Mouse (Mus musculus): ENCODE measurements around the gene Pum1. TPM values are rescaled to one million over a fixed set of nuclear protein-coding genes. Genes with fewer than 3 reads are reported as not detected.
A peak's percentile ranks its signal among the peaks of the same experiment; 100 is the strongest.
"Not testable (repeated sequence)": the region's sequence is repeated elsewhere in the genome, so short reads cannot be mapped to it uniquely, and the experiment has no call there.

Gene Pum1
- polyA plus RNA-seq, 1 experiment from 2014 or later, result 71.0 TPM

DNA sequence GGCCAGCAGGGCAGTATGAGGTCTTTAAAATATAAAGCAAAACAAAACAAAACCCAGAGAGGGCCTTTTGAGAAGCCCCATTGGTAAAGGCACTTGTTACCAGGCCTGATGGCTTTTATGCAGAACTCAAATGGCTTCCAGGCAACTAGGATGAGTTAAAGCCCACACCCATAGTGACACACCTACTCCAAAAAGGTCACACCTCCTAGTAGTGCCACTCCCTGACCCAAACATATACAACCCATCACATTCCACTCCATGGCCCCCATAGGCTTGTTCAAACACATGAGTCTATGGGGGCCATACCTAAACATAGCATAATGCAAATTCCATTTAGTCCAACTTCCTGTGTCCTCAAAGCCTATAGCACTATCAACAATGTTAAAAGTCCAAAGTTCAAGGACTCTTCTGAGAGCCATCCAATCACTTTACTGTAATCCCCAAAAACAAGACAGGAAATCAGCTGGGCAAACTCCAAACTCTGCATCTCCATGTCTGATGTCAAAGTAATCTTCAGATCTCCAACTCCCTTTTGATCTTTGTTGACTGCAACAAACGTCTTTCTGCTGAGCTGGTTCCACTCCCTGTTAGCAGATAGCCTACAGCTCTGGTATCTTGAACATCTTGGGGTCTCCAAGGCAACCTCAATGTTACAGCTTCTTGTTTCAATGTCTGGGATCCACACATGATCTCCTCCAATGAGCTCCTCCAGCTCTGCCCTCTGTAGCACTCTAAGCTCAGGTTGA, 5.1 kb upstream of the Pum1 start:
- Histone ChIP-seq H3K9ac (no peak overlapping the region), H3K36me3 (no peaks in the 10 kb centered on the region), H3K9me3 (no peaks in the 10 kb centered on the region), H3K4me2 (replicated peaks) (no peak overlapping the region), H3K4me3 (replicated peaks) (no peak overlapping the region), H3K4me1 (replicated peaks) (no peaks in the 10 kb centered on the region), H3K27ac (no peak overlapping the region), H3K27me3 (replicated peaks) (no peaks in the 10 kb centered on the region)
- WGBS, result 22% methylated on average over 1 of the region's 1 CpGs
- ATAC-seq, result no peak

DNA sequence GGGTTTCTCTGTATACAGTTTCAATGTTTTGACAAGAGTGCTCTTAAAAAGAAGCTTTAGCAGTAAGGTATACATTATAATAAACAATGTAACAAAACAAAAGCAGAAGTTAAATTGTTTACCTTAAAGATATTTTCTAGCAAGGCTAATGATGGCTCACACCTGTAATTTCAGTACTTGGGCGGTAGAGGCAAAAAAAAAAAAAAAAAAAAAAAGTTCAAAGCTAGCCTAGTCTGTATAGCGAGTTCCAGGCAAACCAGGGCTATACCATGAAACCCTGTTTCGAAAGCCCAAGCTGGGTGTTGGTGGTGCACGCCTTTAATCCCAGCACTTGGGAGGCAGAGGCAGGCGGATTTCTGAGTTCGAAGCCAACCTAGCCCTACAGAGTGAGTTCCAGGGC, 3.7 kb upstream of the Pum1 start:
- 82% methylated on average over 6 of the region's 6 CpGs for WGBS
- H3K9ac ChIP-seq, result no peak overlapping the region

GRCm38 (mm10) chr4:130660106-130660505, 3.0 kb upstream of the Pum1 start:
- no peak overlapping the region for H3K9ac ChIP-seq
- no peak overlapping the region for H3K27ac ChIP-seq
- no peak for ATAC-seq
- no peak overlapping the region for H3K4me2 ChIP-seq (replicated peaks)
- no peaks in the 10 kb centered on the region for H3K36me3 ChIP-seq
- H3K4me1 ChIP-seq (replicated peaks), result no peaks in the 10 kb centered on the region
- H3K4me3 ChIP-seq (replicated peaks), result no peak overlapping the region
- no peaks in the 10 kb centered on the region for H3K9me3 ChIP-seq
- WGBS, result 85% methylated on average over 2 of the region's 2 CpGs
- no peaks in the 10 kb centered on the region for H3K27me3 ChIP-seq (replicated peaks)

More for the DNA sequence above, 3.7 kb upstream of the Pum1 start:
- no peak overlapping the region for H3K4me2 ChIP-seq (replicated peaks)
- H3K9me3 ChIP-seq, result no peaks in the 10 kb centered on the region
- no peak for ATAC-seq
- H3K4me1 ChIP-seq (replicated peaks), result no peaks in the 10 kb centered on the region
- H3K36me3 ChIP-seq, result no peaks in the 10 kb centered on the region
- H3K27ac ChIP-seq, result no peak overlapping the region
- no peak overlapping the region for H3K4me3 ChIP-seq (replicated peaks)
- no peaks in the 10 kb centered on the region for H3K27me3 ChIP-seq (replicated peaks)

DNA sequence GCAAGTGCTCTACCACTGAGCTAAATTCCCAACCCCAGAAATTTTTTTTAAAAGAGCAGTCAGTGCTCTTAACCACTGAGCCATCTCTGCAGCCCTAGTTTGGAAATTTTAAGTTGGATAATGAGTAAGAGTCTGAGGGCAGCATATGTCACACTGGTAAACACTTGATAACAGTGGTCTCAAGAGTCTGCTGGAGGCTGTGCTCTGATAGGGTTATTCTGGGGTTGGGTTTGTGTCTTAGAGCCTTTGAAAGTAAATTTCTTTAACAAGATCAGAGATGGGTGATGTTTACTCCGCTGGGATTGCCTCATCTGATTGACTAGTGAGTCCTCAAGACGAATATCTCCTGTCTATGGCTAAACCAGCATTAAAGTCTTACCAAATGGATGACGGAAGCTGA, 2.0 kb upstream of the Pum1 start:
- Histone ChIP-seq H3K27ac (no peak overlapping the region), H3K27me3 (replicated peaks) (no peaks in the 10 kb centered on the region)
- 86% methylated on average over 3 of the region's 3 CpGs for WGBS

DNA sequence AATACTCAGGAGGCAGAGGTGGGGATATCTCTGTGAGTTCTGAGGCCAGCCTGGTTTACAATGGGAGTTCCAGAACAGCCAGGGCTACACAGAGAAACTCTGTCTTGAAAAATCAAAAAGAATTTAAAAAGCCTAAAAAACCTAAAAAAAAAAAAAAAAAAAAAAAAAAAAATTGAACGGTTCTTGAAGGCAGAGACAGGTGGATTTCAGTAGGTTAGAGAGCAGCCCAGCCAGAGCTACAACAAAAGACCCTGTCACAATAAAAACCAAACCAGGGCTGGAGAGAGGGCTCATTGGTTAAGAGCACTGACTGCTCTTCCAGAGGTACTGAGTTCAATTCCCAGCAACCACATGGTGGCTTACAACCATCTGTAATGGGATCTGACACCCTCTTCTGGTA, 816 bp upstream of the Pum1 start:
- H3K27me3 ChIP-seq (replicated peaks); H3K4me3 ChIP-seq (replicated peaks); H3K4me1 ChIP-seq (replicated peaks); ATAC-seq; H3K27ac ChIP-seq; H3K9ac ChIP-seq; H3K36me3 ChIP-seq; H3K9me3 ChIP-seq: not testable (repeated sequence)
- WGBS, result 92% methylated on average over 1 of the region's 1 CpGs
- 0 out of 2 replicates have a peak overlapping the region, but pooled peaks have one; percentile 72 for H3K4me2 ChIP-seq (replicated peaks)

More for the DNA sequence above, 2.0 kb upstream of the Pum1 start:
- ATAC-seq, result no peak
- Histone ChIP-seq H3K4me2 (replicated peaks) (no peak overlapping the region), H3K9me3 (no peaks in the 10 kb centered on the region), H3K4me3 (replicated peaks) (no peak overlapping the region), H3K4me1 (replicated peaks) (no peaks in the 10 kb centered on the region), H3K9ac (no peak overlapping the region), H3K36me3 (no peaks in the 10 kb centered on the region)

DNA sequence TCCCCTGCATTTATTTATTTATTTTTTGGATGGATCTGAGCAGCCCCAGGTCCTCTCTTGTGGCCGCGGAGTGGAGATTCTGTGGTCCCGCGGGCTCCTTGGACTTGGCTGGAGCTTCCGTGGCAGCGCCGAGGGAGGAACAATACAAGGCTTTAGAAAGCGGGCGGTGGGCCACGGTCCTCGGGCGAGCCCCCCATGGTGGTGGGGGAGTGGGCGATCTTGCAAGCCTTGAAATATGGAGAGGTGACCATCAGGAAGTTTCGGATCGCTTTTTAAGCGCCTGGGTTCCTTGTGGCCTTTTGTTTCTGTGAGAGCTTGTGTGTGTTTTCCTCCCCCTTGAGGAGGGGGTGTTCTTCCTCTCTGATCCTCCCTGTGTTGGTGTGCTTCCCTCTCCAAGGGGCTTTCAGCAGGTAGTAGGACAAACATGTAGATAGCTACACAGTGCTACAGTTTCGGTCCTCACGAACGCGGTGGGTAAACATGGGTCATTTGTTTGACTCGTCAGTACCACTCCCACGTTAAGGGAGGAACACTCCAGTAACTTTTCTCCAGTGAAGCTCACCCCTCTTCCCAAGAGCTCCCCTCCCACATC, 785 bp downstream of the Pum1 start:
- Histone ChIP-seq H3K27ac (peak overlapping the region; percentile 97), H3K4me1 (replicated peaks) (peaks cover 8% of the 10 kb centered on the region; the same call in 1 of the 2 replicates), H3K4me3 (replicated peaks) (peak overlapping the region; percentile 88), H3K36me3 (no peaks in the 10 kb centered on the region), H3K9me3 (no peaks in the 10 kb centered on the region), H3K9ac (peak overlapping the region; percentile 97), H3K27me3 (replicated peaks) (no peaks in the 10 kb centered on the region), H3K4me2 (replicated peaks) (peak overlapping the region; percentile 72)
- peak; percentile 27 for ATAC-seq
- under 1% methylated on average over 22 of the region's 22 CpGs for WGBS

- no peaks in the 10 kb centered on the region for H3K36me3 ChIP-seq
- 1% methylated on average over 7 of the region's 7 CpGs for WGBS
- H3K4me2 ChIP-seq (replicated peaks), result peak overlapping the region; percentile 72
- no peaks in the 10 kb centered on the region for H3K27me3 ChIP-seq (replicated peaks)
- H3K9me3 ChIP-seq, result no peaks in the 10 kb centered on the region
- ATAC-seq, result no peak
- peaks cover 11% of the 10 kb centered on the region; the same call in 1 of the 2 replicates for H3K4me1 ChIP-seq (replicated peaks)
- peak overlapping the region; percentile 88 for H3K4me3 ChIP-seq (replicated peaks)
- peak overlapping the region; percentile 97 for H3K9ac ChIP-seq
- H3K27ac ChIP-seq, result peak overlapping the region; percentile 97
Observed at GRCm38 (mm10) chr4:130664414-130665029, 1.4 kb downstream of the Pum1 start.

DNA sequence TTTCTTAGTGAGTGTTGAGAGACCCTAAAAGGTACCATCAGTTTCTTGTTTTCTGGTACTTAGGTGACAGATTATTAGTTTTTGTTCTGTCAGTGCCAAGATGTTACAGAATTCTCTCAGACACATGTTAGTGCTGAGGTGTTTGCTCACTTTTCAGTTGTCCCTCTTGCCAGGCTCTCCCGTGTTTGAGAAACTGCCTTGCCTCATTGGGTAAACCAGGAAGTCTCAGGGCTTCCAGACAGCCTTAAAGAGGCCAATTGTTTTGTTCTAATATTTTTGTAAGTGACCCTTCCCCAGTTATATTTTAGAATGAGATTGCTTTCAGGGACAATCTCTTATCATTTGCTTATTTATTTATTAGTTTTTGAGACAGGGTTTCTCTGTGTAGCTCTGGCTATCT, 2.1 kb downstream of the Pum1 start:
- no peak for ATAC-seq

GRCm38 (mm10) chr4:130667686-130668085, 4.6 kb downstream of the Pum1 start:
- ATAC-seq, result no peak
- Histone ChIP-seq H3K27me3 (replicated peaks) (no peaks in the 10 kb centered on the region), H3K4me1 (replicated peaks) (peaks cover 15% of the 10 kb centered on the region; the same call in 1 of the 2 replicates), H3K9ac (no peak overlapping the region), H3K4me3 (replicated peaks) (no peak overlapping the region), H3K4me2 (replicated peaks) (no peak overlapping the region; the same call in 1 of the 2 replicates), H3K36me3 (peaks cover 14% of the 10 kb centered on the region), H3K27ac (no peak overlapping the region), H3K9me3 (no peaks in the 10 kb centered on the region)
- WGBS, result 40% methylated on average over 2 of the region's 2 CpGs

More for the DNA sequence above, 2.1 kb downstream of the Pum1 start:
- Histone ChIP-seq H3K27me3 (replicated peaks) (no peaks in the 10 kb centered on the region), H3K36me3 (no peaks in the 10 kb centered on the region), H3K4me3 (replicated peaks) (peak overlapping the region; percentile 7; the same call in 1 of the 2 replicates), H3K4me1 (replicated peaks) (peaks cover 11% of the 10 kb centered on the region; the same call in 1 of the 2 replicates), H3K9ac (no peak overlapping the region), H3K9me3 (no peaks in the 10 kb centered on the region), H3K4me2 (replicated peaks) (peak overlapping the region; percentile 72), H3K27ac (no peak overlapping the region)
- WGBS, result 3% methylated on average over 1 of the region's 1 CpGs

GRCm38 (mm10) chr4:130668541-130668940, 5.4 kb downstream of the Pum1 start:
- Histone ChIP-seq H3K4me3 (replicated peaks) (no peak overlapping the region), H3K9ac (no peak overlapping the region), H3K36me3 (peaks cover 14% of the 10 kb centered on the region), H3K4me1 (replicated peaks) (peaks cover 15% of the 10 kb centered on the region; the same call in 1 of the 2 replicates), H3K27me3 (replicated peaks) (no peaks in the 10 kb centered on the region), H3K27ac (no peak overlapping the region), H3K9me3 (no peaks in the 10 kb centered on the region), H3K4me2 (replicated peaks) (0 out of 2 replicates have a peak overlapping the region, but pooled peaks have one; percentile 20)
- ATAC-seq, result no peak
- 36% methylated on average over 2 of the region's 2 CpGs for WGBS

DNA sequence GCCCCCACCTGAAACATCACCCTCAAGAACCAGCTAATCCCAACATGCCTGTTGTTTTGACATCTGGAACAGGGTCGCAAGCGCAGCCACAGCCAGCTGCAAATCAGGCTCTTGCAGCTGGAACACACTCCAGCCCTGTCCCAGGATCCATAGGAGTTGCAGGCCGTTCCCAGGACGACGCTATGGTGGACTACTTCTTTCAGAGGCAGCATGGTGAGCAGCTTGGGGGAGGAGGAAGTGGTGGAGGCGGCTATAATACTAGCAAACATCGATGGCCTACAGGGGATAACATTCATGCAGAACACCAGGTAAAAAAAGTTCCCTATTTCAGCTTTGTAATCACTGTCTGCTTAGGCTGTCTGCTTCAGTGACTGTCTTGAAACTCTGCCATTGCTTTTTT, 5.9 kb downstream of the Pum1 start:
- Histone ChIP-seq H3K36me3 (peaks cover 14% of the 10 kb centered on the region), H3K4me1 (replicated peaks) (peaks cover 15% of the 10 kb centered on the region; the same call in 1 of the 2 replicates), H3K27me3 (replicated peaks) (no peaks in the 10 kb centered on the region), H3K9me3 (no peaks in the 10 kb centered on the region), H3K9ac (no peak overlapping the region; the same call in 1 of the 2 replicates), H3K4me3 (replicated peaks) (no peak overlapping the region), H3K27ac (no peak overlapping the region), H3K4me2 (replicated peaks) (0 out of 2 replicates have a peak overlapping the region, but pooled peaks have one; percentile 20)
- 52% methylated on average over 7 of the region's 7 CpGs for WGBS
- no peak for ATAC-seq

GRCm38 (mm10) chr4:130670023-130670422, 6.9 kb downstream of the Pum1 start:
- H3K9ac ChIP-seq; H3K4me2 ChIP-seq (replicated peaks); H3K27me3 ChIP-seq (replicated peaks); H3K27ac ChIP-seq; H3K4me3 ChIP-seq (replicated peaks); ATAC-seq; H3K9me3 ChIP-seq: not testable (repeated sequence)
- Histone ChIP-seq H3K4me1 (replicated peaks) (peaks cover 15% of the 10 kb centered on the region; the same call in 1 of the 2 replicates), H3K36me3 (peaks cover 14% of the 10 kb centered on the region)
- WGBS, result 79% methylated on average over 5 of the region's 5 CpGs
